Mouse (Mus musculus) forebrain, embryonic 16.5 days (tissue): Measurements from ENCODE around the gene 1700020A23Rik. TPM values are rescaled to one million over a fixed set of nuclear protein-coding genes. Genes with fewer than 3 reads are reported as not detected.

ENCODE experiments used
- ATAC-seq: fragments of 200-750 bp; cut with Nextera tagmentation; 2 replicates; pipeline ENCODE4 v1.8.0; 2017; ENCODE audit warnings: mild to moderate bottlenecking, moderate library complexity
- H3K27ac ChIP-seq: fragments of 300-500 bp; sonication (generic); 2 replicates; pipeline ENCODE4 v1.5.1; 2014; ENCODE audit warnings: low read length, control low read depth
- H3K27me3 ChIP-seq: fragments of 300-500 bp; sonication (generic); replicated peaks from 2 replicates; pipeline ENCODE4 v1.6.1; 2014; ENCODE audit warnings: low read length; ENCODE audit not compliant: control insufficient read depth, insufficient read depth
- H3K36me3 ChIP-seq: fragments of 300-500 bp; sonication (generic); 2 replicates; pipeline ENCODE4 v1.6.1; 2014; ENCODE audit not compliant: control insufficient read depth, insufficient read depth
- H3K4me1 ChIP-seq: fragments of 300-500 bp; sonication (generic); replicated peaks from 2 replicates; pipeline ENCODE4 v1.6.1; 2014; ENCODE audit warnings: low read length; ENCODE audit not compliant: control insufficient read depth, insufficient read depth
- H3K4me2 ChIP-seq: fragments of 300-500 bp; sonication (generic); 2 replicates; pipeline ENCODE4 v1.6.1; 2014; ENCODE audit warnings: mild to moderate bottlenecking, low read length, control low read depth
- H3K4me3 ChIP-seq: fragments of 300-500 bp; sonication (generic); replicated peaks from 2 replicates; pipeline ENCODE4 v1.5.1; 2014; ENCODE audit warnings: mild to moderate bottlenecking, low read length, control low read depth
- H3K9ac ChIP-seq: fragments of 300-500 bp; sonication (generic); replicated peaks from 2 replicates; pipeline ENCODE4 v1.6.1; 2014; ENCODE audit warnings: low read depth, low read length, control low read depth
- H3K9me3 ChIP-seq: fragments of 300-500 bp; sonication (generic); 2 replicates; pipeline ENCODE4 v1.6.1; 2016; ENCODE audit warnings: low read length; ENCODE audit not compliant: control insufficient read depth
- WGBS: fragments of 180-500 bp; shearing (Covaris S2); extraction: QIAGEN DNeasy Blood & Tissue Kit; methylation state at CpG from one replicate; pipeline ENCODE4 v1.1.7; 2014; 5-methylcytosine and 5-hydroxymethylcytosine counted together
- polyA plus RNA-seq: library from polyadenylated mRNA; unstranded; fragments of >200 nt; fragmentation: Nextera tagmentation; extraction: Ambion mirVana; gene quantifications from 2 replicates; pipeline ENCODE4 v1.2.1, GENCODE M21; 2015

The 1700020A23Rik gene
- polyA plus RNA-seq, 1 experiment from 2014 or later, result 0.73 TPM

DNA sequence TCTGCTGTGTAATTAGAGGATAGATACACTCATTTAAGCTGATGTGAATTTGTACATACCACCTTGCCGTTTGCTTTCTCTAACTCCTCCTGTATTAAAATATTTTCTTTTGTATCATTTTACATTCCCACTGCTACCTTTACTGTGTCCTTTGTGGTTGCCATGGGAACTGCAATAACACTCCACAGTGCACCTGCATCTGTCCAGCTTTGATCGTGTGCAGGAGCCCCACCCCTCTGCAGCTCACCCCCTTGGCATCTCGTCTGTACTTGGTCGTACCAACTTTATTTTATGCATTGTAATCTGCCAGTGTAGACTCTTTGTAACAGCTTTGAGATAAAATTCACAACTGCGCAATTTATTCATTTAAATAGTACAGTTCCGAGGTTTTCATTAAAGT lies 21.2 kb upstream of the 1700020A23Rik start:
- Histone ChIP-seq H3K9ac (no peak overlapping the region), H3K4me2 (no peak overlapping the region), H3K9me3 (no peaks in the 10 kb centered on the region), H3K36me3 (no peaks in the 10 kb centered on the region), H3K27me3 (no peaks in the 10 kb centered on the region), H3K4me3 (no peak overlapping the region), H3K4me1 (no peaks in the 10 kb centered on the region), H3K27ac (no peak overlapping the region)
- WGBS, result 61% methylated on average over 6 of the region's 6 CpGs
- no peak for ATAC-seq

DNA sequence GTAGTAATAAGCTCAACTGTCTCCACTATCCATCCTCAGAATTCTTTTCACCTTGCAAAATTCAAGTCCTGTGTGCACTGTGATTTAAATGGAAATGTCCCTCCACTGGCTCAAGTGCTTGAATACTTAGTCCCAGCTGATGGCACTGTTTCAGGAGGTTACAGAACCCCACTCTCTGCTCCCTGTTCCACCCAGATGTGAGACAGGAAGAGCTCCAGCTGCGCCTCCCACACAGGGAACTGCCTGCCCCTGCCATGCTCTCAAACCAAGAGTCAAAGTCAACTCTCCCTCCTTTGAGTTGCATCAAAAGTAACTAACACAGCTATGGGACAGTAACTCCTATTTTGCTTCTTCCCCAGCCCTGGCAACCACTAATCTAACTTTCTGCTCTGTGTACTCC lies 18.8 kb upstream of the 1700020A23Rik start:
- no peaks in the 10 kb centered on the region for H3K4me1 ChIP-seq
- H3K4me2 ChIP-seq, result no peak overlapping the region
- H3K9me3 ChIP-seq, result no peaks in the 10 kb centered on the region
- ATAC-seq, result no peak
- WGBS, result 86% methylated on average over 1 of the region's 1 CpGs
- H3K27ac ChIP-seq, result no peak overlapping the region
- no peak overlapping the region for H3K4me3 ChIP-seq
- H3K9ac ChIP-seq, result no peak overlapping the region
- no peaks in the 10 kb centered on the region for H3K36me3 ChIP-seq
- H3K27me3 ChIP-seq, result no peaks in the 10 kb centered on the region

DNA sequence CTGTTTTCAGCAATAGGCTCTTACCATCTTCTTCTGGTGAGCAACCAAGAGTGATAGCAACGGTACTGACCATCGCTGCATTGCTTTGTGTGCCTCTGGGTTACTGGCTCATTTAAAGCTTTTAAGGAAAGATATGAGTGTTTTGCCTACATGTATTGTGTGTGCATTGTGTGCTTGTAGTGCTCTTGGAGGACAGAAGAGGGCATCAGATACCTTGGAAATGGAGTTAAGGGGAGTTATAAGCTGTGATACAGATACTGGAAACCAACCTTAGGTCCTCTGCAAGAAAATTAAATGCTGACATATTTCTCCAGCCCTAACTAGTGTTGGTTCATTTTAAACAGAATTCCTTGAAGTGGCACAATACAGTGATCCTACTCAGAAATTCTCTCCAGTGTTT lies 16.3 kb upstream of the 1700020A23Rik start:
- H3K9ac ChIP-seq, result no peak overlapping the region
- 75% methylated on average over 2 of the region's 2 CpGs for WGBS
- H3K4me2 ChIP-seq, result no peak overlapping the region
- no peak overlapping the region for H3K4me3 ChIP-seq
- H3K36me3 ChIP-seq, result no peaks in the 10 kb centered on the region
- H3K27me3 ChIP-seq, result no peaks in the 10 kb centered on the region
- H3K9me3 ChIP-seq, result no peaks in the 10 kb centered on the region
- no peaks in the 10 kb centered on the region for H3K4me1 ChIP-seq
- no peak overlapping the region for H3K27ac ChIP-seq
- ATAC-seq, result no peak

DNA sequence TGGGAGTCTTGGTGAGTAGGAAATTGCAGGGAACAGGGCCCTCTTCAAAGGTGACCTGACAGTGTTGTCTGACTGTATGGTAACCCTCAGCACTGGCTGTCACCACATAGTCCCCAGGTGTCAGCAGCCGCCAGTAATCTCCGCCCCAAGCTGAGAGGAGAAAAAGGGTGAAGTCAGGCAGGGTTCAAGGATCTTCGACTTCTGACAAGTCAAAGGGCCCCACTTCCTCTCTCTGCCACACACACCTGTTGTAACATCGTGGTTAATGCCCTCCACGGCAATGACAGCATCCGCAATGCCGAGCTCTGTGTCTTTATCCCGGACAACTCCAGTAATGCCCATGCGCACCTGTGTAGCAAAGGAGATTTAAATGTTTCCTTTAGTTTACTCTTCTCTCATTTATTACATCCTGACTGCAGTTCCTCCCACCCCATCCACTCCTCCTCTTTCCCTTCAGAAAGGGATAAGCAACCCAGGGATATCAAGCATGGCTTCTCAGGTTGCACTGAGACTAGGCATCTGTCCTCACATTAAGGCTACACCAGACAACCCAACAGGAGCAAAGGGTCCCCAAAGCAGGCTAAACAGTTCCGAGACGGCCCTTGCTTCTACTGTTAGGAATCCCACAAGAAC lies 13.9 kb upstream of the 1700020A23Rik start:
- Histone ChIP-seq H3K4me3 (no peak overlapping the region), H3K9ac (no peak overlapping the region), H3K27ac (no peak overlapping the region), H3K27me3 (no peaks in the 10 kb centered on the region), H3K36me3 (no peaks in the 10 kb centered on the region), H3K4me2 (no peak overlapping the region), H3K9me3 (no peaks in the 10 kb centered on the region), H3K4me1 (no peaks in the 10 kb centered on the region)
- WGBS, result 91% methylated on average over 11 of the region's 11 CpGs
- ATAC-seq, result no peak

DNA sequence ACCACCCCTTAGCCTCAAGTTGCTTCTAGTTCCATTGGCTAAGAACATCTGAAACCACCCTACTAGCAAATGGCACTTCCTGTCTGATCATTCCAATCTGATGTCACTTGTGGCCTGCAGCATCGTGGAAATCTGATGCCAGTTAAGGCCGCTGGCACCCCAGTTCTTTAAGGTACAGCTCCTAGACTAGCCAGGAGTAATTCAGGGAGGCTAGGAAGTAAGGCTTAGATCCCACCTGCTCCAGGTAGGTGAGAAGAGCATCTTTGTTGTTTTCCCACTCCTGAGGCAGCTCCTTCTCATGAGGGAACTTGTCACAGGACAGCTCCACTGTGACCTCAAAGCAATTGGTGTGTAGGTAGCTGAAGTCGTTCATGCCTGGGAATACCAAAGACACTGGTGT lies 12.2 kb upstream of the 1700020A23Rik start:
- WGBS, result 88% methylated on average over 3 of the region's 3 CpGs
- Histone ChIP-seq H3K4me1 (peaks cover 11% of the 10 kb centered on the region), H3K27ac (no peak overlapping the region), H3K4me3 (no peak overlapping the region), H3K27me3 (no peaks in the 10 kb centered on the region), H3K9me3 (no peaks in the 10 kb centered on the region), H3K9ac (no peak overlapping the region), H3K4me2 (no peak overlapping the region), H3K36me3 (no peaks in the 10 kb centered on the region)
- ATAC-seq, result no peak

DNA sequence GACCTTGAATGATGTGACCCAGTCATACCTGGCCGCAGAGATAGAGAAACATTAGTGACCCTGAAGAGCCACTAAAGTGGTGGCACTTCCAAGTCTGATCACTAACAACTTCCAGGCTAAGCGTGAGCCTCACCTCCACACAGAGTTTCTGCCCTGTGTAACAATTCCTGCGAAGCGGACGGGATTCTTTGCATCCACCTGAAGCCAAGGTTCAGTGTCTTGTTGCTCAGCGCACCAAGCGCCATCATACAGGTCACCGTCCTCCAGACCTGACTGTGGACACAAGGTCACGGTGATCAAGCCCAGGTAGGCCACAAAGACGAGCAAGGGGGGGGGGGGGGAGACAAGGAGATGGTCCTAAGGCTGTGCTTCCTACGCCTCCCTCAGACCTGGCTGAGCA lies 9.4 kb upstream of the 1700020A23Rik start:
- WGBS, result 97% methylated on average over 10 of the region's 11 CpGs
- no peak overlapping the region for H3K4me2 ChIP-seq

DNA sequence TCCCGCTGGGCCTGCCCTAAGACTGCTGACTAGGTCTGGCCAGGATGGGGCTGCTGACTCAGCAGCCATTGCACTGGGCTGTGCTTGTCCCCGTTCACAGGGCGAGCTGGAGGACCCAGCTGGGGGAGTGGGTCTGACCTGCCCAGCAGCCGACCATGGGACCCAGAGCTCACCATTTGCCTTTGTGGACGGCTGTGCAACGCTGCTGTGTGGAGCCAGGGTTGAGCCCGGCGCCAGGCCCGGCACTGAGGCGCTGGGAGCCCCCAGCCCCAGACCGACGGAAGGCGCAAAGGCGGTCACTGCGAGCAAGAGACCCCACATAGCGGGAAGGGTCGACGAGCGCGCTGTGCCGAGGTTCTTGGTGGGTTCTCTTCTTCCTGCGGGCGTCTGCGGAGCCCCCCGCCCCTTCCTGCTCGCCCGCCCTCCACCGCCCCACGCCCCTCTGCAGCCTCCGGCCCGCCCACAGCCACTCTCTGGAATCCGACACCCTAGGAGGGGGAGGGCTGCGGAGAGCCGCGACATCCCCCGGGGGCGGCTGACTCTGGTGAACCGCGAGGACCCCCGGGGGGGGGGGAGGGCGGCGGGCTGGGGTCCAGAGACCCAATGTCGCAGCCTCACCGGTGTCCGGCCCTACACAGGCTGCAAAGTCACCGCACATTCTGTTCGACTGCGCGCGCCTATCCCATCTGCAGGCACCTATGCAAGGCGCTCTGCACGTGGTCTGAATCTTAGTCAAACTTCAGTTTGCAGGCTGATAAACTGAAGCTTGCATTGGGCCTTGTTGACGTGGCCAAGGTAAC lies 7.7 kb upstream of the 1700020A23Rik start, which contains the start of gene Cpxm1:
Cpxm1 (minus strand) TSS at position 389 of the 800 bp plus-strand sequence.
- no peaks in the 10 kb centered on the region for H3K36me3 ChIP-seq
- H3K9ac ChIP-seq, result peak within 1 kb of the TSS; percentile 76
- under 1% methylated on average over 41 of the region's 53 CpGs for WGBS
- peaks cover 15% of the 10 kb centered on the region for H3K4me1 ChIP-seq
- H3K4me2 ChIP-seq, result peak within 1 kb of the TSS; percentile 96
- ATAC-seq, result peak; percentile 84
- H3K4me3 ChIP-seq, result peak within 1 kb of the TSS; percentile 61
- H3K27ac ChIP-seq, result no peak within 1 kb of the TSS
- H3K27me3 ChIP-seq, result 0 out of 2 replicates have a peak, but pooled peaks cover 2% of the 10 kb centered on the region
- H3K9me3 ChIP-seq, result no peaks in the 10 kb centered on the region

More for the DNA sequence above, 9.4 kb upstream of the 1700020A23Rik start:
- Histone ChIP-seq H3K9ac (no peak overlapping the region), H3K27me3 (0 out of 2 replicates have a peak, but pooled peaks cover 2% of the 10 kb centered on the region), H3K4me1 (peaks cover 15% of the 10 kb centered on the region), H3K36me3 (no peaks in the 10 kb centered on the region), H3K9me3 (no peaks in the 10 kb centered on the region), H3K27ac (no peak overlapping the region), H3K4me3 (no peak overlapping the region)
- no peak for ATAC-seq

DNA sequence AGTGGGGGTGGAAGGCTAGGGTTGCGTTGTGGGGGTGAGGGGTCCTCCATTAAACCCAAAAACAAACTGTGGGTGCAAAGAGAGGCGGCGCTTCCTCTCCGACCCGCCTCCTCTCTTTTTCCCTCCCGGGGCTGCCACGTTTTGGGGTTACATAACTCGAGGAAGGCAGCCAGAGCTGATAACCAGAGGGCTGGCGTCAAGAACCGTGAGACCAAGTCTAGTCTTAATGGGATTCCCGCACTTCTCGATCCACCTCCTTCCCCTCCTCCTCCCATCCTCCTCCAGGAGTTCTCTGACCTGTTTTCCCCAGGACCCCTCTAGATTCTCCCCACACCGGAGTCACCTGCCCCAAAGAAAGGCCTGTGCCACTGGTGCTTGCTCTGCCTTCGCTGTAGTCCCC lies 7.0 kb upstream of the 1700020A23Rik start:
- Histone ChIP-seq H3K36me3 (no peaks in the 10 kb centered on the region), H3K27ac (no peak overlapping the region), H3K4me2 (peak overlapping the region; percentile 96), H3K9me3 (no peaks in the 10 kb centered on the region), H3K4me1 (peaks cover 15% of the 10 kb centered on the region), H3K27me3 (0 out of 2 replicates have a peak, but pooled peaks cover 2% of the 10 kb centered on the region), H3K4me3 (peak overlapping the region; percentile 61; the same call in 1 of the 2 replicates), H3K9ac (no peak overlapping the region)
- 13% methylated on average over 14 of the region's 14 CpGs for WGBS
- no peak for ATAC-seq

DNA sequence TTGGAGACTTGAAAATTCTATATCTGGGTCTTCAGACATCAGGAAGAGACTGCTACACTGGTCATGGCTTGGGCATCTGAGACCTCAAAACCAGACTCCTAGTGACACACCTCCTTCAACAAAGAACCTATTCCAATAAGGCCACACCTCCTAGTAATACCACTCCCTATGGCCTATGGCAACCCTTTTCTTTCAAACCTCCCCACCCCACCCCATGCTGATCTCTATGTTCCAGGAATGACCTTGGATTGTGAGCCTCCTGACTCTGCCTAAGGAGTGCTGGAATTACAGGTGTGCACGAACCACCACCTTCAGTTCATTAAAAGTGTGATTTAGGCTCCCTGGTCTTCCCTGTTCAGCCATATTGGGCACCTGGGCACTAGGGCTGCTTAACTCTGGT lies 5.0 kb upstream of the 1700020A23Rik start:
- Histone ChIP-seq H3K36me3 (no peaks in the 10 kb centered on the region), H3K4me1 (peaks cover 15% of the 10 kb centered on the region), H3K4me2 (no peak overlapping the region), H3K9ac (no peak overlapping the region), H3K27ac (no peak overlapping the region), H3K4me3 (no peak overlapping the region), H3K27me3 (0 out of 2 replicates have a peak, but pooled peaks cover 2% of the 10 kb centered on the region), H3K9me3 (no peaks in the 10 kb centered on the region)
- WGBS, result 83% methylated on average over 1 of the region's 1 CpGs
- ATAC-seq, result no peak
